Mouse (Mus musculus) intestine, embryonic 14.5 days (tissue): ENCODE measurements around the gene Sgcd. TPM values are rescaled to one million over a fixed set of nuclear protein-coding genes. Genes with fewer than 3 reads are reported as not detected.

Experiments used
- ATAC-seq: fragments of 200-750 bp; cut with Nextera tagmentation; replicated peaks from 2 replicates; pipeline ENCODE4 v1.8.0; 2017; ENCODE audit warnings: low read depth, moderate number of reproducible peaks, moderate TSS enrichment, moderate library complexity; ENCODE audit not compliant: low FRiP score, low TSS enrichment
- DNase-seq: peaks from one replicate; pipeline ENCODE4 v3.0.0-alpha.2; 2018; ENCODE audit warnings: low spot score
- H3K27ac ChIP-seq: fragments of 300-500 bp; sonication (generic); 2 replicates; pipeline ENCODE4 v1.5.1; 2014; ENCODE audit warnings: low read depth, mild to moderate bottlenecking, control low read depth
- H3K27me3 ChIP-seq: fragments of 300-500 bp; sonication (generic); replicated peaks from 2 replicates; pipeline ENCODE4 v1.6.1; 2014; ENCODE audit warnings: low read length, control low read depth; ENCODE audit not compliant: control insufficient read depth, insufficient read depth
- H3K36me3 ChIP-seq: fragments of 300-500 bp; sonication (generic); 2 replicates; pipeline ENCODE4 v1.6.1; 2014; ENCODE audit warnings: low read length, control low read depth; ENCODE audit not compliant: control insufficient read depth, insufficient read depth
- H3K4me1 ChIP-seq: fragments of 300-500 bp; sonication (generic); replicated peaks from 2 replicates; pipeline ENCODE4 v1.6.1; 2014; ENCODE audit warnings: low read length, control low read depth, mixed read lengths; ENCODE audit not compliant: control insufficient read depth, insufficient read depth
- H3K4me2 ChIP-seq: fragments of 300-500 bp; sonication (generic); 2 replicates; pipeline ENCODE4 v1.6.1; 2014; ENCODE audit warnings: low read length
- H3K4me3 ChIP-seq: fragments of 300-500 bp; sonication (generic); 2 replicates; pipeline ENCODE4 v1.5.1; 2014; ENCODE audit warnings: low read depth, low read length, control low read depth, mixed read lengths
- H3K9ac ChIP-seq: fragments of 300-500 bp; sonication (generic); 2 replicates; pipeline ENCODE4 v1.6.1; 2014; ENCODE audit warnings: mild to moderate bottlenecking, low read length
- H3K9me3 ChIP-seq: fragments of 300-500 bp; sonication (generic); 2 replicates; pipeline ENCODE4 v1.6.1; 2016; ENCODE audit warnings: low read length, control low read depth; ENCODE audit not compliant: control insufficient read depth
- WGBS: fragments of 180-500 bp; shearing (Covaris S2); extraction: QIAGEN DNeasy Blood & Tissue Kit; methylation state at CpG from one replicate; pipeline ENCODE4 v1.1.7; 2014; 5-methylcytosine and 5-hydroxymethylcytosine counted together
- polyA plus RNA-seq: library from polyadenylated mRNA; unstranded; fragments of >200 nt; fragmentation: Nextera tagmentation; extraction: Ambion mirVana; gene quantifications from 2 replicates; pipeline ENCODE4 v1.2.1, GENCODE M21; 2014

Gene Sgcd
- polyA plus RNA-seq, 1 experiment from 2014 or later, result 4.3 TPM

GRCm38 (mm10) chr11:47199106-47199505 lies 789.7 kb downstream of the Sgcd start:
- no peaks in the 10 kb centered on the region for H3K36me3 ChIP-seq
- H3K9me3 ChIP-seq, result no peaks in the 10 kb centered on the region
- H3K4me3 ChIP-seq, result no peak overlapping the region
- H3K4me1 ChIP-seq, result no peaks in the 10 kb centered on the region
- DNase-seq (no peak), ATAC-seq (no peak)
- no peaks in the 10 kb centered on the region for H3K27me3 ChIP-seq
- no peak overlapping the region for H3K9ac ChIP-seq
- 88% methylated on average over 7 of the region's 7 CpGs for WGBS
- H3K4me2 ChIP-seq, result no peak overlapping the region
- no peak overlapping the region for H3K27ac ChIP-seq

DNA sequence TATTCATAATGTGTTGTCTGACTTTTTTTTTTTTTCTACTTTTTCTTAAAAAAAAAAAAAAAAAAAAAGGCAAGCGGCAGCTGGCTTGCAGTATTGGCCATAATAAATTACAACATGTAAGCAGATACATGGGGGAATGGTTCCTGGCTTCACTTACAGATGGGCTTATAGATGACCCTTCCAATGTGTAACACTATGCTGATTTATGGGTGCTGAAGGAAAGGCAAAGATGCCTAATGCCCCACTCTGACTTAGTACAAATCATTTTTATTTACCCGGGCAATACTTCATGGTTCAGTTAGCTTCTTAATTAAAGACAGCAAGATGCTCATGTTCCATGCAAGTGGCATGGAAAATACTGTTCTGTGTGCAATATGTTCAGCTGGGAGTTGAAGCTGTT lies 800.2 kb downstream of the Sgcd start:
- WGBS, result 64% methylated on average over 2 of the region's 2 CpGs
- H3K9ac ChIP-seq, result no peak overlapping the region
- DNase-seq (no peak), ATAC-seq (no peak)
- no peaks in the 10 kb centered on the region for H3K4me1 ChIP-seq
- no peaks in the 10 kb centered on the region for H3K9me3 ChIP-seq
- H3K4me3 ChIP-seq, result no peak overlapping the region
- no peaks in the 10 kb centered on the region for H3K27me3 ChIP-seq
- H3K36me3 ChIP-seq, result no peaks in the 10 kb centered on the region
- H3K4me2 ChIP-seq, result no peak overlapping the region
- H3K27ac ChIP-seq, result no peak overlapping the region

DNA sequence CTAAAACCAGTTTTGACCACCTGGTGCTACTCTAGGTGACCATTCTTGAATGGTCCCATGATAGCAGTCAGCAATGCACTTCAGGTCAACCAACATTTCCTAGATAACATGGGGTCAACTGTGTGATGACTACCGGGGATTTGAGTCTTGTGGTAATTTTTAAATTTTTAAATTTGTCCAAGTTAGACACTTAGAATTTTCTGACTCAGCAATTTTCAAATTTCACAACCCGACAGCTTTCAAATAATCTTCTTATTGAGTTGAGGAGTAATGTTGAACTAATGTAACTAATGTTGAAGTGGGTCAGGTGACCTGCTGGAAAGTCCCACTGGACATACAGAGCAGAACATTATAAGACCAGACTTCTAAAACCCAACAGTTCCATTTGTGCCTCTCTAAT lies 813.8 kb downstream of the Sgcd start:
- no peak for DNase-seq
- H3K36me3 ChIP-seq, result no peaks in the 10 kb centered on the region
- H3K4me1 ChIP-seq, result no peaks in the 10 kb centered on the region
- H3K9me3 ChIP-seq, result no peaks in the 10 kb centered on the region
- WGBS, result 92% methylated on average over 2 of the region's 2 CpGs
- no peak overlapping the region for H3K9ac ChIP-seq
- H3K27me3 ChIP-seq, result no peaks in the 10 kb centered on the region
- no peak overlapping the region for H3K27ac ChIP-seq
- no peak for ATAC-seq
- no peak overlapping the region for H3K4me2 ChIP-seq
- no peak overlapping the region for H3K4me3 ChIP-seq

- DNase-seq, result no peak
- Histone ChIP-seq H3K9me3 (no peaks in the 10 kb centered on the region), H3K4me2 (no peak overlapping the region), H3K27me3 (no peaks in the 10 kb centered on the region), H3K4me3 (no peak overlapping the region), H3K9ac (no peak overlapping the region), H3K27ac (no peak overlapping the region), H3K4me1 (no peaks in the 10 kb centered on the region), H3K36me3 (no peaks in the 10 kb centered on the region)
- whole genome bisulfite sequencing, result 74% methylated on average over 6 of the region's 6 CpGs
- ATAC-seq, result no peak
These were observed 817.7 kb downstream of the Sgcd start for GRCm38 (mm10) chr11:47170926-47171625.

- Histone ChIP-seq H3K36me3 (no peaks in the 10 kb centered on the region), H3K27ac (no peak overlapping the region), H3K27me3 (no peaks in the 10 kb centered on the region), H3K9ac (no peak overlapping the region), H3K4me1 (no peaks in the 10 kb centered on the region), H3K4me2 (no peak overlapping the region), H3K4me3 (no peak overlapping the region), H3K9me3 (no peaks in the 10 kb centered on the region)
- no peak for DNase-seq
- WGBS, result 87% methylated on average over 4 of the region's 4 CpGs
- ATAC-seq, result no peak
These were observed 821.4 kb downstream of the Sgcd start for GRCm38 (mm10) chr11:47167376-47167775.

GRCm38 (mm10) chr11:47158089-47158488 lies 830.7 kb downstream of the Sgcd start:
- Histone ChIP-seq H3K27me3 (no peaks in the 10 kb centered on the region), H3K4me2 (no peak overlapping the region), H3K9ac (no peak overlapping the region), H3K4me1 (0 out of 2 replicates have a peak, but pooled peaks cover 3% of the 10 kb centered on the region), H3K36me3 (no peaks in the 10 kb centered on the region), H3K9me3 (no peaks in the 10 kb centered on the region), H3K4me3 (no peak overlapping the region), H3K27ac (no peak overlapping the region)
- WGBS, result 82% methylated on average over 1 of the region's 1 CpGs
- no peak for DNase-seq
- ATAC-seq, result no peak

- no peaks in the 10 kb centered on the region for H3K36me3 ChIP-seq
- DNase-seq (no peak), ATAC-seq (no peak)
- WGBS, result 44% methylated on average over 1 of the region's 1 CpGs
- H3K27ac ChIP-seq, result no peak overlapping the region
- H3K9ac ChIP-seq, result no peak overlapping the region
- H3K9me3 ChIP-seq, result no peaks in the 10 kb centered on the region
- no peak overlapping the region for H3K4me3 ChIP-seq
- no peak overlapping the region for H3K4me2 ChIP-seq
- H3K4me1 ChIP-seq, result 0 out of 2 replicates have a peak, but pooled peaks cover 3% of the 10 kb centered on the region
- H3K27me3 ChIP-seq, result no peaks in the 10 kb centered on the region
These were observed 831.8 kb downstream of the Sgcd start for GRCm38 (mm10) chr11:47156730-47157693.

DNA sequence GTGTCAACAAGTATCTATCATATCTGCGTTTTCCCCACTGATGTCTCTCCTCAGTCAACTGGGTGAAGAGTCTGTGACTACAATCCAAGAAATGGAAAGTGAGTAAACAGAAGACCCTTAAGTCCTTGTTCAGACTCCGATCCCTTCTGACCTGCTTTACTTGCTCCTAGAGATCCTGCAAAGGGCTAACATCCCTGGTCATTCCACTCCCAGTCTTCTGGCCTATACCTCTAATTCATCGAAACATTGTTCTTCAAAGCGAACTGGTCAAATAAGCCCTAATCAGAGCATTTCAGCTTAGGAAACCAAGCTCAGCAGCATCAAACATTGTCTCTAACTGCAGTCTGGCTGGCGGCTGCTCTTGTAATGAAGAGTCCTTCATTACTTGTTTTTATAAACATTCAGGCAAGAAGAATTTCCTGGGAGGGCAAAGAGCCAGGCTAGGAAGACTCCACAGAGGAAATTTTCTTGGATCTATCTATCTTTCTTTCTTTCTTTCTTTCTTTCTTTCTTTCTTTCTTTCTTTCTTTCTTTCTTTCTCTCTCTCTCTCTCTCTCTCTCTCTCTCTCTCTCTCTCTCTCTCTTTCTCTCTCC lies 833.8 kb downstream of the Sgcd start:
- 45% methylated on average over 5 of the region's 5 CpGs for WGBS
- H3K4me1 ChIP-seq, result 0 out of 2 replicates have a peak, but pooled peaks cover 3% of the 10 kb centered on the region
- no peak overlapping the region for H3K4me2 ChIP-seq
- H3K9ac ChIP-seq, result no peak overlapping the region
- no peaks in the 10 kb centered on the region for H3K9me3 ChIP-seq
- no peaks in the 10 kb centered on the region for H3K27me3 ChIP-seq
- H3K27ac ChIP-seq, result peak overlapping the region; percentile 76
- peak; percentile 54 for DNase-seq
- no peak for ATAC-seq
- no peaks in the 10 kb centered on the region for H3K36me3 ChIP-seq
- H3K4me3 ChIP-seq, result no peak overlapping the region
